Mouse (Mus musculus) myocyte (in vitro differentiated cells): ENCODE measurements around the gene Abcg4.

ENCODE experiments used
- CEBPB ChIP-seq: IDR thresholded peaks from 2 replicates; pipeline ENCODE4 v1.6.1; 2011; ENCODE audit warnings: mild to moderate bottlenecking, moderate library complexity; ENCODE audit not compliant: poor library complexity, insufficient read depth, severe bottlenecking
- E2F4 ChIP-seq: IDR thresholded peaks from one replicate; pipeline ENCODE4 v1.6.1; 2011; ENCODE audit warnings: mild to moderate bottlenecking, control low read depth, moderate library complexity; ENCODE audit not compliant: insufficient read depth
- MAX ChIP-seq: IDR thresholded peaks from one replicate; pipeline ENCODE4 v1.6.1; 2011; ENCODE audit warnings: low read depth, mild to moderate bottlenecking, control low read depth
- MYOD1 ChIP-seq, 3 experiments: IDR thresholded peaks; one replicate each; pipeline ENCODE4 v1.6.1; 2011; ENCODE audit warnings: control low read depth in 2 of 3, low read depth in 2 of 3, mild to moderate bottlenecking in 2 of 3, moderate library complexity in 1 of 3; ENCODE audit not compliant: insufficient read length in 2 of 3, control insufficient read depth in 1 of 3
- MYOG ChIP-seq, 3 experiments: IDR thresholded peaks; one replicate each; pipeline ENCODE4 v1.6.1; 2011; ENCODE audit warnings: control low read depth in 2 of 3, low read depth in 2 of 3, mild to moderate bottlenecking in 2 of 3; ENCODE audit not compliant: insufficient read length in 2 of 3, control insufficient read depth in 1 of 3, insufficient read depth in 1 of 3
- POLR2A ChIP-seq: IDR thresholded peaks from one replicate; pipeline ENCODE4 v1.6.1; 2011; ENCODE audit warnings: low read depth, mild to moderate bottlenecking, control low read depth, moderate library complexity; ENCODE audit not compliant: insufficient read length
- REST ChIP-seq: IDR thresholded peaks from one replicate; pipeline ENCODE4 v1.6.1; 2011; ENCODE audit warnings: mild to moderate bottlenecking, control low read depth, moderate library complexity; ENCODE audit not compliant: insufficient read depth, insufficient read length
- TCF3 ChIP-seq: IDR thresholded peaks from one replicate; pipeline ENCODE4 v1.6.1; 2011; ENCODE audit warnings: low read depth, control low read depth; ENCODE audit not compliant: insufficient read length
- USF1 ChIP-seq: IDR thresholded peaks from one replicate; pipeline ENCODE4 v1.6.1; 2011; ENCODE audit warnings: low read depth, mild to moderate bottlenecking, control low read depth, moderate library complexity

DNA sequence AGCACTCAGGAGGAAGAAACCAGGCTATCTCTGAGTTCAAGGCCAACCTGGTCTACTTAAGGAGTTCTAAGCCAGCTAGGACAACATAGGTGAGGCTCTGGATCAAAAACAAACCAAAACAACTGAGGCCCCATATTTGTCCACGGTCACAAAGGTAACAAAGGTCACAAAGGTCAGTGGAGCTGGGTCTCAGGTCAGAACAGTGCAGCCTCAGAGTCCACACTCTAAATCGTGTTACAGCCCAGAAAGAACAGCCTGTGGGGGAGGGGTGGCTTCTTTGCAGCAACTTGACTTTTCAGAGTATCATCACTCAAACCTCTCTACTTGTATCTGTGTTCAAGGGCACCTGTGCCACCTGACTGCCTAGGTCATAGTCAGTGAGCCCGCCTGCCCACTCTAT, 21.3 kb upstream of the Abcg4 start:
- TF ChIP-seq MYOG (IDR thresholded peaks at IDR 0.05; ENCODE audit: control insufficient read depth in 1 of 3, insufficient read depth in 1 of 3, insufficient read length in 2 of 3, low read depth in 2 of 3) (no peak), POLR2A (no peak), MYOD1 (IDR thresholded peaks at IDR 0.05; ENCODE audit: control insufficient read depth in 1 of 3, insufficient read length in 2 of 3, low read depth in 2 of 3) (no peak), USF1 (no peak), REST (no peak), E2F4 (no peak), MAX (no peak), TCF3 (no peak), CEBPB (no peak)
